Mouse (Mus musculus) embryo, embryonic 10 days (tissue): Measurements from ENCODE around the gene Lin7a.

Source experiments
- DNase-seq: peaks from one replicate; pipeline ENCODE4 v3.0.0-alpha.2; 2015; ENCODE audit warnings: low spot score

The Lin7a gene

DNA sequence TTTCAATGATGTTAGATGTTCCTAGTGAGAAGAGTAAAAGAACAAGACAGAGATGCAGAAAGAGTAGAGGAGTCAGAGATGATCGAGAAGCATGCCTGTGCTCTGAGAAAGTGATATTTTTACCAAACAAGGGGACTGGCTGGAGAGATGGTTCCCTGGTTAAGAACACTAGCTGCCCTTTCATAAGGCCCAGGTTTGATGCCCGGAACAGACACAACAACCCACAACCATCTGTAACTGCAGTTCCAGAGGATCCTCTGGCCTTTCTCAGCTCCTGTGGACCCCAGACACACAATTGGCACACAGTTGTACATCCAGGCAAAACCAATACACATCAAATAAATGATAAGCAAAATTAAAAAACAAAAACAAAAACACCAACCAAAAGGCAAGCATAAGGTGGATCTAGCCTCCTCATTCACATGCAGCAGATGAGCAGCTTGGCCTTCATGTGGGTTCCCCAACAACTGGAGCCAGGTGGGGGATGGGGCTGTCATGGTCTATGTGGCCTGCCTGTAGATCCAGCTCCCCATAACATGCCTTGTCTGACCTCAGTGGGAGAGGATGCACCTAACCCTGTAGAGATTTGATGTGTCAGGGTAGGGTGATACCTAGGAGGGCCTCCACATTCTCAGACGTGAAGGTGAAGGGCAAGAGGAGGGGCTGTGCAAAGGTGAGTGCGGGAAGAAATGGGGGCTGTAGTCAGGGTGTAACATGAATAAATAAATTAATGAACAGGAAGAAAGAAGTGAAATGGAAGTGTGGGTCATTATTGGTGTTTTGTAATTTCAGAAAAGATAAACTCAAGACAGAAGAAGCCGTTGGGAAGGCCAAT, 178.2 kb downstream of the Lin7a start:
- no peak for DNase-seq

DNA sequence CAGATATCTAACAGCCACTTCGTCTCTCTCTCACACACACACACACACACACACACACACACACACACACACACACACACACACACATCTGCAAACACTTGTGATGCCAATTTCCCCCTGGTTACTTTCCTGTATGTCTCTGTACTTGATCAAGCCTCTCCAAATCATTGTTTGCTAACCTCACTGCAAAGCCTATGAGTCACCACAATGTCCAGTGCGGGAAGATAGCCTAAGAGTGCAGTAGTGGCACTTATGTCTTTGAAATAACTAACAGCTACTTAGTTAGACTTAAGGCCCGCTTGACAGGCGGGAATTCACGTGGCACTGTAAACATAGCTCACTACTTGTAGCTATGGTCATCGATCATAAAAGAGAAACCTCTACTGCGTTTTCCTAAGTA, 196.3 kb downstream of the Lin7a start:
- no peak for DNase-seq
